Mouse (Mus musculus) midbrain, embryonic 11.5 days (tissue): Measurements from ENCODE around the gene Slc44a1. TPM values are rescaled to one million over a fixed set of nuclear protein-coding genes. Genes with fewer than 3 reads are reported as not detected.

ENCODE experiments used
- ATAC-seq: fragments of 200-750 bp; cut with Nextera tagmentation; 2 replicates; pipeline ENCODE4 v1.8.0; 2017; ENCODE audit warnings: moderate TSS enrichment, moderate library complexity; ENCODE audit not compliant: low FRiP score
- DNase-seq: peaks from one replicate; pipeline ENCODE4 v3.0.0; 2015; ENCODE audit warnings: low spot score; ENCODE audit errors: missing footprints
- H3K27ac ChIP-seq: fragments of 300-500 bp; sonication (generic); 2 replicates; pipeline ENCODE4 v1.5.1; 2014; ENCODE audit warnings: low read depth, low read length
- H3K27me3 ChIP-seq: fragments of 300-500 bp; sonication (generic); 2 replicates; pipeline ENCODE4 v1.6.1; 2014; ENCODE audit warnings: mild to moderate bottlenecking, low read length, moderate library complexity, mixed read lengths; ENCODE audit not compliant: control insufficient read depth, insufficient read depth
- H3K36me3 ChIP-seq: fragments of 300-500 bp; sonication (generic); 2 replicates; pipeline ENCODE4 v1.6.1; 2014; ENCODE audit warnings: mild to moderate bottlenecking, low read length, moderate library complexity, mixed read lengths; ENCODE audit not compliant: control insufficient read depth, insufficient read depth
- H3K4me1 ChIP-seq: fragments of 300-500 bp; sonication (generic); 2 replicates; pipeline ENCODE4 v1.6.1; 2014; ENCODE audit warnings: low read length; ENCODE audit not compliant: control insufficient read depth, insufficient read depth
- H3K4me2 ChIP-seq: fragments of 300-500 bp; sonication (generic); 2 replicates; pipeline ENCODE4 v1.6.1; 2014; ENCODE audit warnings: mild to moderate bottlenecking, moderate library complexity
- H3K4me3 ChIP-seq: fragments of 300-500 bp; sonication (generic); 2 replicates; pipeline ENCODE4 v1.5.1; 2014; ENCODE audit warnings: low read depth, low read length
- H3K9ac ChIP-seq: fragments of 300-500 bp; sonication (generic); 2 replicates; pipeline ENCODE4 v1.6.1; 2014; ENCODE audit warnings: low read length
- H3K9me3 ChIP-seq: fragments of 300-500 bp; sonication (generic); 2 replicates; pipeline ENCODE4 v1.6.1; 2016; ENCODE audit warnings: low read length; ENCODE audit not compliant: control insufficient read depth
- WGBS: fragments of 180-500 bp; shearing (Covaris S2); extraction: QIAGEN DNeasy Blood & Tissue Kit; methylation state at CpG from one replicate; pipeline ENCODE4 v1.1.7; 2014; 5-methylcytosine and 5-hydroxymethylcytosine counted together
- polyA plus RNA-seq: library from polyadenylated mRNA; unstranded; fragments of >200 nt; fragmentation: Nextera tagmentation; extraction: Ambion mirVana; gene quantifications from 2 replicates; pipeline ENCODE4 v1.2.1, GENCODE M21; 2014

Gene Slc44a1
- polyA plus RNA-seq, 1 experiment from 2014 or later = 16.8 TPM

- Histone ChIP-seq H3K4me1 (no peaks in the 10 kb centered on the region), H3K27me3 (no peaks in the 10 kb centered on the region), H3K4me3 (no peak overlapping the region), H3K27ac (no peak overlapping the region), H3K4me2 (no peak overlapping the region), H3K36me3 (no peaks in the 10 kb centered on the region), H3K9ac (no peak overlapping the region), H3K9me3 (no peaks in the 10 kb centered on the region)
- DNase-seq (no peak), ATAC-seq (no peak)
These were observed 96.9 kb downstream of the Slc44a1 start for GRCm38 (mm10) chr4:53537101-53537500.

DNA sequence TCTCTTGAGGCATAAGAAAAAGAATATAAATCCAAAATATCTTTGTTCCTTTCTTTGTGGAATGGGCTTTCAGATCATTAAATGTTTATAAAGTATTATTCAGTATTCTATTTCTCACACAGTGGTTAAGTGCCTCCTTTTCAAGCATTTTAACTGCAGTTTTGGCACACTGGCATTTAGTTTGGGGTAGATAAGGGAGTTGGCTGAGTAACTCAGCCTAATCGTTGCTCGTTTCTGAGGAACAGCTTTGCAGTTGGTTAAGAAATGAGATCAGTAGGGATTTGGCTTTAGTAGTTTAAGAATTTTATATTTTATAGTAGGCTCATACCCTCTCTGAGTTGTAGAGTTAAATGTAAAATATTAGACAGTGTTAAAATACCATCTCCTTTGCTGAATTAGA, 97.3 kb downstream of the Slc44a1 start:
- no peaks in the 10 kb centered on the region for H3K36me3 ChIP-seq
- no peak for ATAC-seq
- DNase-seq = no peak
- no peaks in the 10 kb centered on the region for H3K9me3 ChIP-seq
- 88% methylated on average over 2 of the region's 2 CpGs for WGBS
- no peak overlapping the region for H3K27ac ChIP-seq
- no peak overlapping the region for H3K4me3 ChIP-seq
- H3K4me2 ChIP-seq = no peak overlapping the region
- no peaks in the 10 kb centered on the region for H3K4me1 ChIP-seq
- H3K9ac ChIP-seq = no peak overlapping the region
- no peaks in the 10 kb centered on the region for H3K27me3 ChIP-seq

DNA sequence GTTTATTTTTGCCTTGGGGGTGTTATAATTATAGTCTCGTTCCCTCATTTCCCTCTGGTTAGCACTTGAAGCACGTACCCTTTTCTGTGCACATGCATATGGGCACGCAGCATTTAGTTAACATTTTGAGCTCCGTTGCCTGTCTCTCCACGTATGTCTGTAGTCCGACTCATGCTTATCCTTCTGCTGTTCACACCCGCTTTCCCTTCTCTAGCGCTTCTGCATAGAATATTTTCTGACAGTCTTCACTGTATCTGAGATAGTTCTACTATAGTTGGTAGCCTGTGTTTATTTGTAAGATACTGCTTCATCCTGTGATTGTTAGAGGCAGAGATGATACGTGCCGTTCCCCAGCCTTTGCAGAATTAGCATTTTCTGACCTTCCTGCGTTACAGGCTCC, 98.4 kb downstream of the Slc44a1 start:
- Histone ChIP-seq H3K4me1 (no peaks in the 10 kb centered on the region), H3K27me3 (no peaks in the 10 kb centered on the region), H3K4me3 (no peak overlapping the region), H3K36me3 (no peaks in the 10 kb centered on the region), H3K9me3 (no peaks in the 10 kb centered on the region), H3K27ac (no peak overlapping the region), H3K9ac (no peak overlapping the region), H3K4me2 (no peak overlapping the region)
- ATAC-seq = no peak
- 94% methylated on average over 11 of the region's 11 CpGs for WGBS
- DNase-seq = no peak

GRCm38 (mm10) chr4:53539929-53540328, 99.7 kb downstream of the Slc44a1 start:
- Histone ChIP-seq H3K36me3 (no peaks in the 10 kb centered on the region), H3K4me1 (no peaks in the 10 kb centered on the region), H3K27me3 (no peaks in the 10 kb centered on the region), H3K4me2 (no peak overlapping the region), H3K27ac (no peak overlapping the region), H3K9ac (no peak overlapping the region), H3K4me3 (no peak overlapping the region), H3K9me3 (no peaks in the 10 kb centered on the region)
- 93% methylated on average over 11 of the region's 11 CpGs for WGBS
- no peak for ATAC-seq
- no peak for DNase-seq

DNA sequence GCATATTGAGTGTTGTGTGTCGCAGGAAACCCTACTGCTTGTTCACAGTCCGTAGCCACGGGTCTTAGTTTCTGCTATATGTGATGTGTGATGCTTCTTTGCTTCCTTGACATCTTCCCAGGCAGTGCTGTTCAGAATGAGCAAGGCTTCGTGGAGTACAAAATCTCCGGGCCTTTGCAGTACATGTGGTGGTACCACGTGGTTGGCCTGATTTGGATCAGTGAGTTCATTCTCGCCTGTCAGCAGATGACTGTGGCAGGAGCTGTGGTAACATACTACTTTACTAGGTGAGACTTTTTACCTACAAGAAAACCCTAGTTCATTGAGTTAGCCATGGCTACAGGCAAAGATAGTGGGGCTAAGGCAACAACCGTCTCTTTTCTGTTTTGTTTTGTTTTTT, 103.2 kb downstream of the Slc44a1 start:
- 87% methylated on average over 8 of the region's 8 CpGs for WGBS
- no peak overlapping the region for H3K4me3 ChIP-seq

GRCm38 (mm10) chr4:53544889-53545288, 104.7 kb downstream of the Slc44a1 start:
- no peak for ATAC-seq
- H3K4me3 ChIP-seq = no peak overlapping the region
- no peak overlapping the region for H3K9ac ChIP-seq
- H3K27ac ChIP-seq = no peak overlapping the region
- H3K4me2 ChIP-seq = no peak overlapping the region
- H3K27me3 ChIP-seq = no peaks in the 10 kb centered on the region
- H3K9me3 ChIP-seq = no peaks in the 10 kb centered on the region
- 85% methylated on average over 1 of the region's 1 CpGs for WGBS
- H3K36me3 ChIP-seq = no peaks in the 10 kb centered on the region
- H3K4me1 ChIP-seq = no peaks in the 10 kb centered on the region
- no peak for DNase-seq

More for the DNA sequence above, 103.2 kb downstream of the Slc44a1 start:
- Histone ChIP-seq H3K36me3 (no peaks in the 10 kb centered on the region), H3K9me3 (no peaks in the 10 kb centered on the region), H3K27ac (no peak overlapping the region), H3K27me3 (no peaks in the 10 kb centered on the region), H3K4me1 (no peaks in the 10 kb centered on the region), H3K4me2 (no peak overlapping the region), H3K9ac (no peak overlapping the region)
- no peak for ATAC-seq
- DNase-seq = no peak

- H3K4me2 ChIP-seq = no peak overlapping the region
- no peaks in the 10 kb centered on the region for H3K36me3 ChIP-seq
- H3K4me1 ChIP-seq = no peaks in the 10 kb centered on the region
- H3K9ac ChIP-seq = no peak overlapping the region
- no peak overlapping the region for H3K27ac ChIP-seq
- no peaks in the 10 kb centered on the region for H3K9me3 ChIP-seq
- ATAC-seq (no peak), DNase-seq (no peak)
- H3K27me3 ChIP-seq = no peaks in the 10 kb centered on the region
- H3K4me3 ChIP-seq = no peak overlapping the region
- WGBS = 95% methylated on average over 5 of the region's 5 CpGs
These were observed 107.2 kb downstream of the Slc44a1 start for GRCm38 (mm10) chr4:53547381-53547780.

- ATAC-seq (no peak), DNase-seq (no peak)
- H3K27ac ChIP-seq = no peak overlapping the region
- no peak overlapping the region for H3K9ac ChIP-seq
- WGBS = 88% methylated on average over 4 of the region's 4 CpGs
- H3K4me1 ChIP-seq = no peaks in the 10 kb centered on the region
- no peaks in the 10 kb centered on the region for H3K9me3 ChIP-seq
- H3K36me3 ChIP-seq = no peaks in the 10 kb centered on the region
- H3K27me3 ChIP-seq = no peaks in the 10 kb centered on the region
- H3K4me3 ChIP-seq = no peak overlapping the region
- no peak overlapping the region for H3K4me2 ChIP-seq
These were observed 109.2 kb downstream of the Slc44a1 start for GRCm38 (mm10) chr4:53549375-53549774.

GRCm38 (mm10) chr4:53564618-53565017, 124.4 kb downstream of the Slc44a1 start:
- no peak for DNase-seq
- no peak overlapping the region for H3K27ac ChIP-seq
- no peak overlapping the region for H3K4me3 ChIP-seq
- no peak overlapping the region for H3K4me2 ChIP-seq
- H3K9ac ChIP-seq = no peak overlapping the region
- no peaks in the 10 kb centered on the region for H3K36me3 ChIP-seq
- no peak for ATAC-seq
- H3K27me3 ChIP-seq = no peaks in the 10 kb centered on the region
- WGBS = 88% methylated on average over 5 of the region's 5 CpGs
- no peaks in the 10 kb centered on the region for H3K4me1 ChIP-seq
- H3K9me3 ChIP-seq = no peaks in the 10 kb centered on the region

DNA sequence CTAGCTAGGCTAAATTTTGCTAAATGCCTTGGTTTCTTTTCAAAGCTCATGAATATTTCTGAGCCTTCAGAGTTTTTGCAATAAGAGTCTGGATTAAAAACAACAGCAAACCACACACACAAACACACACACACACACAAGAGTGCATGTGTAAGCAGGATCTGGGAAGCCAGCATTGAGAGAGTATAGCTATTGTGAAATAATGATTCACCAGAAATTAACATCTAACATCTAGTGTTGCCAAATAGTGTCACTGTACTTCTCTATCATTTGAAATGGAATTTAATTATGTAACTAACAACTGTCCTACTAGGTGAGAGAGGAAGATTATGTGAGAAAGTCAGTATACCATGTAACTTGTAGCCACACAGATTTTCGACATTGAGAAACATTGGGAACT, 126.9 kb downstream of the Slc44a1 start:
- 77% methylated on average over 1 of the region's 1 CpGs for WGBS
- H3K4me2 ChIP-seq = no peak overlapping the region
- no peaks in the 10 kb centered on the region for H3K36me3 ChIP-seq
- DNase-seq = no peak
- no peaks in the 10 kb centered on the region for H3K4me1 ChIP-seq
- no peaks in the 10 kb centered on the region for H3K27me3 ChIP-seq
- no peaks in the 10 kb centered on the region for H3K9me3 ChIP-seq
- no peak overlapping the region for H3K27ac ChIP-seq
- no peak overlapping the region for H3K4me3 ChIP-seq
- no peak overlapping the region for H3K9ac ChIP-seq
- no peak for ATAC-seq
